Mouse (Mus musculus) kidney, adult 2 months (tissue): ENCODE measurements around the gene Sfr1. TPM values are rescaled to one million over a fixed set of nuclear protein-coding genes. Genes with fewer than 3 reads are reported as not detected.

Source experiments
- DNase-seq: peaks from one replicate; pipeline ENCODE4 v3.0.0; 2021
- H3K27ac ChIP-seq: fragments of 200-500 bp; 2 replicates; pipeline ENCODE4 v1.5.1; 2012; ENCODE audit warnings: low read depth, low read length, control low read depth, inconsistent platforms; ENCODE audit not compliant: insufficient read depth
- H3K27me3 ChIP-seq: fragments of 200-500 bp; replicated peaks from 2 replicates; pipeline ENCODE4 v1.6.1; 2012; ENCODE audit warnings: mild to moderate bottlenecking, moderate library complexity, low read length, inconsistent platforms; ENCODE audit not compliant: control insufficient read depth, insufficient read depth
- H3K36me3 ChIP-seq: fragments of 200-500 bp; 2 replicates; pipeline ENCODE4 v1.6.1; 2012; ENCODE audit warnings: mild to moderate bottlenecking, moderate library complexity, low read length, inconsistent platforms; ENCODE audit not compliant: control insufficient read depth, insufficient read depth
- H3K4me1 ChIP-seq: fragments of 200-500 bp; 2 replicates; pipeline ENCODE4 v1.6.1; 2011; ENCODE audit warnings: low read length; ENCODE audit not compliant: control insufficient read depth, insufficient read depth
- H3K4me3 ChIP-seq: fragments of 200-500 bp; 2 replicates; pipeline ENCODE4 v1.5.1; 2011; ENCODE audit warnings: mild to moderate bottlenecking, low read depth, low read length, control low read depth; ENCODE audit not compliant: insufficient read depth
- CTCF ChIP-seq: fragments of 200-500 bp; conservative IDR thresholded peaks from 2 replicates; pipeline ENCODE4 v1.5.1; 2011; ENCODE audit warnings: low read depth, mild to moderate bottlenecking, control low read depth, low read length, moderate library complexity, mixed read lengths; ENCODE audit not compliant: insufficient read depth, insufficient read length
- POLR2A ChIP-seq: fragments of 200-500 bp; IDR thresholded peaks from one replicate; pipeline ENCODE4 v1.6.1; 2011; ENCODE audit warnings: low read depth, low read length, control low read depth
- WGBS: fragments of 180-500 bp; shearing (Covaris S2); methylation state at CpG from one replicate; pipeline ENCODE4 v1.1.7; 2018; 5-methylcytosine and 5-hydroxymethylcytosine counted together
- polyA plus RNA-seq: library from polyadenylated mRNA; depleted of rRNA; stranded (reverse); fragments of >200 nt; gene quantifications from 2 replicates; pipeline ENCODE4 v1.2.3, GENCODE M21; 2012

Gene Sfr1
- polyA plus RNA-seq, 1 experiment, result 46.9 TPM

- Histone ChIP-seq H3K36me3 (no peaks in the 10 kb centered on the region), H3K27ac (no peak overlapping the region), H3K27me3 (no peaks in the 10 kb centered on the region), H3K4me3 (no peak overlapping the region), H3K4me1 (no peaks in the 10 kb centered on the region)
- peak; percentile 6 for DNase-seq
- TF ChIP-seq CTCF (no peak), POLR2A (no peak)
- WGBS, result 36% methylated on average over 9 of the region's 9 CpGs
Measured at GRCm38 (mm10) chr19:47699743-47700142, 31.7 kb upstream of the Sfr1 start.

- 92% methylated on average over 8 of the region's 8 CpGs for WGBS
- TF ChIP-seq POLR2A (no peak), CTCF (no peak)
- Histone ChIP-seq H3K4me1 (no peaks in the 10 kb centered on the region), H3K4me3 (no peak overlapping the region), H3K27ac (no peak overlapping the region), H3K27me3 (no peaks in the 10 kb centered on the region), H3K36me3 (no peaks in the 10 kb centered on the region)
- DNase-seq, result no peak
Measured at GRCm38 (mm10) chr19:47700509-47700908, 31.0 kb upstream of the Sfr1 start.

- TF ChIP-seq POLR2A (no peak), CTCF (no peak)
- Histone ChIP-seq H3K4me3 (no peak overlapping the region), H3K4me1 (no peaks in the 10 kb centered on the region), H3K27ac (no peak overlapping the region), H3K36me3 (no peaks in the 10 kb centered on the region), H3K27me3 (no peaks in the 10 kb centered on the region)
- no peak for DNase-seq
- 66% methylated on average over 13 of the region's 13 CpGs for WGBS
Measured at GRCm38 (mm10) chr19:47705080-47705771, 26.3 kb upstream of the Sfr1 start.

GRCm38 (mm10) chr19:47705772-47706309, 25.6 kb upstream of the Sfr1 start:
- TF ChIP-seq POLR2A (no peak), CTCF (no peak)
- no peaks in the 10 kb centered on the region for H3K36me3 ChIP-seq
- H3K4me3 ChIP-seq, result no peak overlapping the region
- no peak overlapping the region for H3K27ac ChIP-seq
- no peak for DNase-seq
- H3K4me1 ChIP-seq, result no peaks in the 10 kb centered on the region
- H3K27me3 ChIP-seq, result no peaks in the 10 kb centered on the region
- 92% methylated on average over 8 of the region's 8 CpGs for WGBS

DNA sequence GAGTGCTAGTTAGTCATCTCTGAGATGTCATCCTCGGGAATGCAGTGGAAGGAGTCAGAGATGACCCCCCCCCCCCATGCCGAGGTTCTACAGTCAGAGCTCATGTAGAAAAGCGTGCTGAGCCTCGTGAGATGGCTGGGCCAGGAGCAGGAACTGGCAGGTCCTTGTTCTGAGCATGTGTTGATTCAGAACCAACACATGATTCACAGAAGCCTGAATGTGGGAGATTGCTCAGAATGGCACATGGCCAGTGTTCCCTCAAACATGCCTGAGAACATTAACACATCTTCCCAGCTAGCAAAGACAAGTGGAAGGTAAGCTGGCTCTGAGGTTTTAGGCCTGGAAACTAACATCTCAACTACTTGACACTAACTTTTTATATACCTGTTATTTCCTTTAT, 21.1 kb upstream of the Sfr1 start:
- DNase-seq, result no peak
- Histone ChIP-seq H3K27ac (no peak overlapping the region), H3K36me3 (no peaks in the 10 kb centered on the region), H3K27me3 (no peaks in the 10 kb centered on the region), H3K4me3 (no peak overlapping the region), H3K4me1 (no peaks in the 10 kb centered on the region)
- WGBS, result 80% methylated on average over 4 of the region's 4 CpGs
- TF ChIP-seq CTCF (no peak), POLR2A (no peak)

DNA sequence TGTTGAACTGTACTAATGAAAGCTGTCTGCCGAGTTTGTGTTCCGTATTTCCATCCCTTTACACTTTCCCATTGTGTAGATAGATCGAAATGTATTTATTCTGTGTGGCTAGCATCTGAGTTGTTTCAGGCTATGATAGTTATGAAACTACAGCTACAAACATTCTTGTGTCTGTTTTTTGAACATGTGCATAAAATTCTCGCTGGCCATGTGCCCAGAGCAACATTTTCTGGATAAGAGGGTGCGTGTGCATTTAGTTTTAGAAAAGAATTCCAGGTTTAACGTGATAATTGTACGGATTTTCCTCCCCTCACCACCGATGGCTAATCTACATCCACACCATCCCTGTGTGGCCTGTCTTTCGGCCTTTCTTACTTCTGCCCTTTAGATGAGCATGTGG, 18.0 kb upstream of the Sfr1 start:
- Histone ChIP-seq H3K27ac (no peak overlapping the region), H3K4me1 (no peaks in the 10 kb centered on the region), H3K36me3 (no peaks in the 10 kb centered on the region), H3K27me3 (no peaks in the 10 kb centered on the region), H3K4me3 (no peak overlapping the region)
- DNase-seq, result no peak
- TF ChIP-seq CTCF (no peak), POLR2A (no peak)
- WGBS, result 77% methylated on average over 9 of the region's 9 CpGs

DNA sequence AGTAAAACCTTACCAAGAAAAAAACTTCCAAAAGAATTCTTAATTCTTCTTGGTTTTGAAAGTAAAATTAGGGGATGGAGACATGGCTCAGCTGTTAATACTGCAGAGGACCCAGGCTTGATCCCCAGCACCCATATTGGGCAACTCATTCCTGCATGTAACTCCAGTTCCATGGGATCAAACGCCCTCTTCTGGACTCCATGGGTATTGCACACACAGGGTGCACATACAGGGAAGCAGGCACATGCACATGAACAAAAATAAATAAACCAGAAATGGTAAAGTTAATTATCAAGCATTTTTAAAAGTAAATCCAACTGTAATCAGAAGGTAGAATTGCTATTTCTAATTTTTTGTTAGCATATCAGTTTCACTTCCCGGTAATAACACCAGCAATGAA, 15.3 kb upstream of the Sfr1 start:
- TF ChIP-seq POLR2A, result no peak
- TF ChIP-seq CTCF, result no peak
- H3K36me3 ChIP-seq, result no peaks in the 10 kb centered on the region
- H3K4me1 ChIP-seq, result no peaks in the 10 kb centered on the region
- 63% methylated on average over 2 of the region's 2 CpGs for WGBS
- H3K27me3 ChIP-seq, result no peaks in the 10 kb centered on the region
- H3K27ac ChIP-seq, result no peak overlapping the region
- no peak overlapping the region for H3K4me3 ChIP-seq
- no peak for DNase-seq
